Comparison of ENCODE assay signal across 14 mouse cellular contexts in the genomic region with DNA sequence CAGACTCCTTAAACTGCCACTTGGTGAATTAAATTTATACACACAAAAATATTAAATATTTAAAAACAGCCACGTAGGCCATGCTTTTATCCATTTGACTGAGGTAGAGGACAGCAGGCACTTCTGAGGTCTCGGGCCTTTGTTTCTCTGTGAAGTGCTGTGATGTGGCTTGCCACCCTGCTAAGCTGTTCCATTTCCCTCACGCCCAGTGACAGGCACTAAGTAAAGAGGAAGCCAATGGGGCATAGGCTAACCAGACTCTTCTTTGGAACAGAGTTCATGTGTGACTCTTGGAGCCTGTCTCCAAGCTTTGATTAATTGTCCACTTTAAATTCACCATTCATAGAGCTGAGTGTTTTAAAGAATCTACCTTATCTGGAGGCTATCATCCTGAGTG.
A peak's percentile ranks its signal among the peaks of the same experiment; 100 is the strongest.
DNase-seq lines count a peak whose midpoint lies in the region; ATAC-seq and TF ChIP-seq lines count a peak whose summit lies in the region.
"Had no signal": no experiment of that assay in that cellular context is flagged by ENCODE, and none has a peak within 500 bp of the region (broad histone marks: within the 10 kb centered on the region; RNA-seq: fewer than 3 reads in every experiment).

No protein-coding gene starts in this region.

- TF ChIP-seq POLR2A in bone marrow, adult 2 months (IDR thresholded peaks at IDR 0.05; ENCODE audit: borderline replicate concordance, control insufficient read depth, low read depth, low read length): no peak

- H3K27ac ChIP-seq in liver, postnatal 0 days (ENCODE audit: low read depth): peak overlapping the region; percentile 55
- no peak overlapping the region for H3K27ac ChIP-seq in liver, embryonic 11.5 days (ENCODE audit: low read depth, low read length)
- peak overlapping the region; percentile 45; the same call in 1 of the 2 replicates for H3K27ac ChIP-seq in bone marrow, adult 2 months (ENCODE audit: control insufficient read depth, insufficient read depth, low read depth, low read length, poor library complexity)
- H3K27ac ChIP-seq: hindbrain, embryonic 10.5 days; limb, embryonic 12.5 days had no signal

- H3K4me3 ChIP-seq in liver, postnatal 0 days (ENCODE audit: low read depth, low read length): no peak overlapping the region
- H3K4me3 ChIP-seq in liver, embryonic 11.5 days (ENCODE audit: low read depth, low read length): no peak overlapping the region
- H3K4me3 ChIP-seq in bone marrow, adult 2 months (replicated peaks; ENCODE audit: control insufficient read depth, low read depth, low read length): no peak overlapping the region
- H3K4me3 ChIP-seq: hindbrain, embryonic 10.5 days; limb, embryonic 12.5 days had no signal

- peaks cover 12% of the 10 kb centered on the region for H3K4me1 ChIP-seq in liver, postnatal 0 days (ENCODE audit: insufficient read depth)
- no peaks in the 10 kb centered on the region for H3K4me1 ChIP-seq in liver, embryonic 11.5 days (replicated peaks; ENCODE audit: control insufficient read depth, insufficient read depth, low read length)
- H3K4me1 ChIP-seq in bone marrow, adult 2 months (ENCODE audit: control insufficient read depth, insufficient read depth, low read length): peaks cover 3% of the 10 kb centered on the region; the same call in 1 of the 2 replicates
- H3K4me1 ChIP-seq: hindbrain, embryonic 10.5 days; limb, embryonic 12.5 days had no signal

- DNase-seq in liver, postnatal 0 days: no peak
- DNase-seq in liver, embryonic 11.5 days (ENCODE audit: low spot score): no peak
- DNase-seq in gastrocnemius, adult 18-20 months (ENCODE audit: low spot score): no peak
- DNase-seq in cerebellum, postnatal 14 days: no peak
- DNase-seq: adrenal gland, postnatal 36 days; cerebellum, adult 8-10 months; lung, postnatal 10 days; right cerebral cortex, postnatal 25 days had no signal

- no peaks in the 10 kb centered on the region for H3K36me3 ChIP-seq in liver, postnatal 0 days (replicated peaks; ENCODE audit: insufficient read depth, low read length)
- H3K36me3 ChIP-seq in liver, embryonic 11.5 days (ENCODE audit: control insufficient read depth, insufficient read depth, low read length): no peaks in the 10 kb centered on the region
- H3K36me3 ChIP-seq: hindbrain, embryonic 10.5 days; limb, embryonic 12.5 days had no signal

- H3K4me2 ChIP-seq in liver, postnatal 0 days (ENCODE audit: low read depth, low read length): no peak overlapping the region
- H3K4me2 ChIP-seq in liver, embryonic 11.5 days: no peak overlapping the region
- H3K4me2 ChIP-seq: limb, embryonic 12.5 days had no signal

- no peak for TF ChIP-seq CTCF in liver, postnatal 0 days (IDR thresholded peaks at IDR 0.05; ENCODE audit: low read depth)
- no peak for TF ChIP-seq CTCF in bone marrow, adult 2 months (IDR thresholded peaks at IDR 0.05; ENCODE audit: control insufficient read depth, insufficient read depth, low read length)

- peak; percentile 40; the same call in 1 of the 2 replicates for ATAC-seq in liver, postnatal 0 days
- ATAC-seq in liver, embryonic 11.5 days (replicated peaks; ENCODE audit: low FRiP score): no peak; the same call in 1 of the 2 replicates
- peak; percentile 62 for ATAC-seq in CD4-positive, CD25-positive, alpha-beta regulatory T cell, adult 4 months
- 0 out of 2 replicates have a peak, but pooled peaks have one; percentile 40 for ATAC-seq in megakaryocyte-erythroid progenitor cell, adult 5-6 weeks (replicated peaks; ENCODE audit: low FRiP score, low TSS enrichment, poor library complexity, severe bottlenecking)
- ATAC-seq: intestine, postnatal 0 days had no signal

- TF ChIP-seq EP300 in liver, postnatal 0 days (IDR thresholded peaks at IDR 0.05; ENCODE audit: low read depth): no peak

- WGBS in liver, postnatal 0 days (ENCODE audit: insufficient replicate concordance): 68% methylated on average over 3 of the region's 3 CpGs
- 77% methylated on average over 3 of the region's 3 CpGs for WGBS in liver, embryonic 11.5 days
- 41% methylated on average over 3 of the region's 3 CpGs for WGBS in bone marrow, adult 2 months

- H3K9ac ChIP-seq in liver, postnatal 0 days (replicated peaks): no peak overlapping the region
- H3K9ac ChIP-seq in liver, embryonic 11.5 days (ENCODE audit: low read depth, low read length): no peak overlapping the region
- H3K9ac ChIP-seq: limb, embryonic 12.5 days had no signal

- H3K9me3 ChIP-seq in liver, postnatal 0 days (ENCODE audit: low read length): no peaks in the 10 kb centered on the region
- no peaks in the 10 kb centered on the region for H3K9me3 ChIP-seq in liver, embryonic 11.5 days (ENCODE audit: control insufficient read depth, low read length)
- H3K9me3 ChIP-seq: hindbrain, embryonic 10.5 days; limb, embryonic 12.5 days had no signal

- no peaks in the 10 kb centered on the region for H3K27me3 ChIP-seq in liver, postnatal 0 days (ENCODE audit: insufficient read depth, low read length)
- no peaks in the 10 kb centered on the region for H3K27me3 ChIP-seq in liver, embryonic 11.5 days (replicated peaks; ENCODE audit: control insufficient read depth, insufficient read depth, low read length)
- H3K27me3 ChIP-seq: limb, embryonic 12.5 days had no signal
